Mouse (Mus musculus) limb, embryonic 11.5 days (tissue): ENCODE measurements at regions not wholly inside any gene's neighbourhood (a gene's known extent, or its start where the extent isn't known, plus 50 kb on each side); places are given as distances from the start of the nearest gene placed in this dataset.

Experiments
- ATAC-seq: fragments of 200-750 bp; cut with Nextera tagmentation; 2 replicates; pipeline ENCODE4 v1.8.0; 2017; ENCODE audit warnings: low read depth; ENCODE audit not compliant: insufficient number of reproducible peaks, low FRiP score, low TSS enrichment
- DNase-seq: peaks from one replicate; pipeline ENCODE4 v3.0.0-alpha.2; 2015; ENCODE audit warnings: low spot score
- H3K27ac ChIP-seq: fragments of 300-500 bp; sonication (generic); replicated peaks from 2 replicates; pipeline ENCODE4 v1.5.1; 2014; ENCODE audit warnings: low read depth, mild to moderate bottlenecking, low read length
- H3K27me3 ChIP-seq: fragments of 300-500 bp; sonication (generic); 2 replicates; pipeline ENCODE4 v1.6.1; 2014; ENCODE audit warnings: mild to moderate bottlenecking, low read length, mixed read lengths; ENCODE audit not compliant: control insufficient read depth, insufficient read depth
- H3K36me3 ChIP-seq: fragments of 300-500 bp; sonication (generic); 2 replicates; pipeline ENCODE4 v1.6.1; 2014; ENCODE audit warnings: mild to moderate bottlenecking, low read length, moderate library complexity, mixed read lengths; ENCODE audit not compliant: control insufficient read depth, insufficient read depth
- H3K4me1 ChIP-seq: fragments of 300-500 bp; sonication (generic); 2 replicates; pipeline ENCODE4 v1.6.1; 2014; ENCODE audit warnings: low read length, mixed read lengths; ENCODE audit not compliant: control insufficient read depth, insufficient read depth
- H3K4me2 ChIP-seq: fragments of 300-500 bp; sonication (generic); 2 replicates; pipeline ENCODE4 v1.6.1; 2014; ENCODE audit warnings: low read depth, mild to moderate bottlenecking, moderate library complexity; ENCODE audit not compliant: severe bottlenecking
- H3K4me3 ChIP-seq: fragments of 300-500 bp; sonication (generic); 2 replicates; pipeline ENCODE4 v1.5.1; 2014; ENCODE audit warnings: low read depth, low read length
- H3K9ac ChIP-seq: fragments of 300-500 bp; sonication (generic); 2 replicates; pipeline ENCODE4 v1.6.1; 2014; ENCODE audit warnings: mild to moderate bottlenecking, low read length
- H3K9me3 ChIP-seq: fragments of 300-500 bp; sonication (generic); 2 replicates; pipeline ENCODE4 v1.6.1; 2016; ENCODE audit warnings: low read length; ENCODE audit not compliant: control insufficient read depth
- WGBS: fragments of 180-500 bp; shearing (Covaris S2); extraction: QIAGEN DNeasy Blood & Tissue Kit; methylation state at CpG from one replicate; pipeline ENCODE4 v1.1.7; 2014; 5-methylcytosine and 5-hydroxymethylcytosine counted together

DNA sequence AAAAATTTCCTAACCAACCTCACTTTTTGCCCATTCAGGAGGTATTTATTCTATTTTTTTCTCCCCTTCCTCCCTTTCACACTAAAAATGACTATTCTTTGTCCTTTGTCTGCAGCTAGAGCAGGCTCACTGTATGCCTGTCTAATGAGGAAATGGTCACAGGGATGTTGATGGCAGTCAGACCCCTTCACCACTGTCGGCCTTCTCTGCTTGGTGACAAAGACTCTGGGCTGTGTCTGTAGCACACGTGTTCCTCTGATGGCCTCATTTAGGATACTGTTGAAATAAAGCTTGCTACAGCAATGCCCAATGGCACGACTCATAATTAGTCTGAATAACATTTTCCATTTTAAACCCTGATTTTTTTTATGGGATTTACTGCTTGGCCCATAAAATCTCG is 178.6 kb upstream of the Prickle1 start:
- Histone ChIP-seq H3K36me3 (no peaks in the 10 kb centered on the region), H3K9ac (no peak overlapping the region), H3K27me3 (no peaks in the 10 kb centered on the region), H3K27ac (no peak overlapping the region), H3K9me3 (no peaks in the 10 kb centered on the region), H3K4me3 (no peak overlapping the region), H3K4me2 (no peak overlapping the region), H3K4me1 (peaks cover 3% of the 10 kb centered on the region; the same call in 1 of the 2 replicates)
- DNase-seq (no peak), ATAC-seq (no peak)
- WGBS, result 62% methylated on average over 4 of the region's 4 CpGs

GRCm38 (mm10) chr15:93766981-93767380 is 171.3 kb upstream of the Prickle1 start:
- Histone ChIP-seq H3K36me3 (no peaks in the 10 kb centered on the region), H3K4me3 (no peak overlapping the region), H3K4me2 (no peak overlapping the region), H3K27ac (no peak overlapping the region), H3K27me3 (no peaks in the 10 kb centered on the region), H3K9me3 (no peaks in the 10 kb centered on the region), H3K4me1 (peaks cover 4% of the 10 kb centered on the region; the same call in 1 of the 2 replicates), H3K9ac (no peak overlapping the region)
- DNase-seq, result no peak
- no peak for ATAC-seq
- 76% methylated on average over 3 of the region's 3 CpGs for WGBS

DNA sequence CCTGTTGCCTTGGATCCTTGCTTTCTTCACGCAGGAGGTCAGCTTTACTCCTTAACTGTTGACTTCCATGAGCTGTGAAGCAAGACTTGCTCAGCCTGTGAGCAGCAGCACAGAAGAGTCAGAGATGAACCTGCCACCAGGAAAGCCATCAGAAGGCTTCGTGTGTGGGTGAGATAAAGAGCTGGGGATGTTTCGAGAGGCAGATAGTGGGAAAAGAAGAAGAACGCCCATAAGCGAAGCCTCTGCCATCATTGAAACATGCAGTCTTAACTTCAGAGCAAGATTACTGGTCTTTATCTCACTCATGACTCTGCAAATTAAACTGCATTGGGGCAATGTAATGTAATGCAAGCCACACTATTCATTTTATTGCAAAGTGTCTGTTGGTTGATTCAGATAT is 167.4 kb upstream of the Prickle1 start:
- no peaks in the 10 kb centered on the region for H3K9me3 ChIP-seq
- H3K27ac ChIP-seq, result no peak overlapping the region
- H3K4me2 ChIP-seq, result no peak overlapping the region
- DNase-seq, result no peak
- H3K4me3 ChIP-seq, result no peak overlapping the region
- ATAC-seq, result no peak
- no peaks in the 10 kb centered on the region for H3K36me3 ChIP-seq
- no peak overlapping the region for H3K9ac ChIP-seq
- H3K4me1 ChIP-seq, result 0 out of 2 replicates have a peak, but pooled peaks cover 4% of the 10 kb centered on the region
- H3K27me3 ChIP-seq, result no peaks in the 10 kb centered on the region
- WGBS, result 86% methylated on average over 5 of the region's 5 CpGs

GRCm38 (mm10) chr15:93758204-93758836 is 162.6 kb upstream of the Prickle1 start:
- Histone ChIP-seq H3K9ac (no peak overlapping the region), H3K4me2 (no peak overlapping the region), H3K4me3 (no peak overlapping the region), H3K36me3 (no peaks in the 10 kb centered on the region), H3K27ac (no peak overlapping the region), H3K9me3 (no peaks in the 10 kb centered on the region), H3K27me3 (no peaks in the 10 kb centered on the region), H3K4me1 (no peaks in the 10 kb centered on the region)
- DNase-seq (no peak), ATAC-seq (no peak)
- 89% methylated on average over 8 of the region's 8 CpGs for WGBS

- ATAC-seq (no peak), DNase-seq (no peak)
- Histone ChIP-seq H3K4me3 (no peak overlapping the region), H3K9me3 (no peaks in the 10 kb centered on the region), H3K9ac (no peak overlapping the region), H3K27ac (no peak overlapping the region), H3K4me1 (no peaks in the 10 kb centered on the region), H3K36me3 (no peaks in the 10 kb centered on the region), H3K4me2 (no peak overlapping the region), H3K27me3 (no peaks in the 10 kb centered on the region)
- 80% methylated on average over 5 of the region's 5 CpGs for WGBS
Measured at GRCm38 (mm10) chr15:93755989-93756388, 160.3 kb upstream of the Prickle1 start.

GRCm38 (mm10) chr15:93751817-93752216 is 156.1 kb upstream of the Prickle1 start:
- Histone ChIP-seq H3K4me1 (no peaks in the 10 kb centered on the region), H3K36me3 (no peaks in the 10 kb centered on the region), H3K9ac (no peak overlapping the region), H3K4me2 (no peak overlapping the region), H3K27me3 (no peaks in the 10 kb centered on the region), H3K9me3 (peaks cover 3% of the 10 kb centered on the region; the same call in 1 of the 2 replicates), H3K27ac (no peak overlapping the region), H3K4me3 (no peak overlapping the region)
- ATAC-seq (no peak), DNase-seq (no peak)
- 90% methylated on average over 14 of the region's 14 CpGs for WGBS

DNA sequence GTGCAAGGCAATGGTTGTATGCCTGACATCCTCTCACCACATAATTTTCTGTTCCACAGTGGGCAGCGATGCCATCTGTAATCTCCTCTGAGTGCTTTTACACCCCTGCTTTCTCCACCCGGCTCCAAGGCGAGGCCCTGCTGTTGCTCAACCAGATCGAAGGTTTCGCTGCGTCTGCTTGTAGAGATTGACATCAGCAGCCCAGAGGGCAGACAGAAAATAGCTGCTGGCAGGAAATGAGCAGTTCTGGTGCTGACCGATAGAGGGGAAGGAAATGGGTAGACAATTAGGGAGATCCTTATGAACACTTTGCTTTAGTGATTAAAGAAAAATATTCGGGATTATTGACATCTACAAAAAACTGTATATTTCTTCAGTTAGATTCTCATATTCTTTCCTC is 155.3 kb upstream of the Prickle1 start:
- H3K36me3 ChIP-seq, result no peaks in the 10 kb centered on the region
- H3K4me1 ChIP-seq, result no peaks in the 10 kb centered on the region
- H3K9ac ChIP-seq, result no peak overlapping the region
- WGBS, result 21% methylated on average over 8 of the region's 8 CpGs
- ATAC-seq (no peak), DNase-seq (no peak)
- no peaks in the 10 kb centered on the region for H3K27me3 ChIP-seq
- no peak overlapping the region for H3K27ac ChIP-seq
- peaks cover 3% of the 10 kb centered on the region; the same call in 1 of the 2 replicates for H3K9me3 ChIP-seq
- no peak overlapping the region for H3K4me3 ChIP-seq
- no peak overlapping the region for H3K4me2 ChIP-seq

DNA sequence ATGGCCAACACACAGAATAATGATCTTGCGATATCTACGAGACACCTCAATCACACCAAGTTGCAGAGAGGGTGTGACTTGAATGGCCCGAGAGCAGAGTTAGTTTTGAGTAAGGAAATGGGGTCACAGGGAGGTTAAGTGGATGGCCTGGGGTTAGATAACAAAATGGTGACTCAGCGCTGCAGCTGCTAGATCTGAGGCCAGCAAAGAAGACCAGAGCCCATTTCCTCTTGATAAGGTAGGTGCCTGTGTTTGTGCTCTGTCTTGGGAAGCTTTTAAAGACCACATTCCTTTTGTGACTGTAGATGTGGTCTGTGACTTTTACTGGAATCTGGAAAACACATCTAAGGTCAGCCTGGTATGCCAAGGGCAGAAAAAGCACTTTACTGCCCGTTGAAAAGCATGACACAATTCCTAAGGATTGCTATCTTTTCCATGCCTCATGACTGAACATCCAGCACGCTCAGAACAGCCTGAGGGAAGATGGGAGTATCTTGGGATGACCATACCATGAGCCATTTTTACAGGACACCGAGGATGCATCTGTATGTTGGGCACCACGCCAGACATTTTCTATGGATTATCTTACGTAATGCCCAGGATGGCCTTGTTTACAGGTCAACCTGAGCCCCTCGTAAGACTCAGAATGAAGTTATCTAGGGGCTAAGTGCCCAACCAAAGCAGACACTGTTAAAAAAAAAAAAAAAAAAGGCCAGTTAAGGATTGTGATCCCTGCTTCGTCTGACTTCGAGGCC is 148.7 kb upstream of the Prickle1 start:
- Histone ChIP-seq H3K36me3 (no peaks in the 10 kb centered on the region), H3K4me3 (no peak overlapping the region), H3K9ac (no peak overlapping the region), H3K27me3 (no peaks in the 10 kb centered on the region), H3K27ac (no peak overlapping the region), H3K4me2 (no peak overlapping the region), H3K9me3 (peaks cover 3% of the 10 kb centered on the region; the same call in 1 of the 2 replicates), H3K4me1 (no peaks in the 10 kb centered on the region)
- 36% methylated on average over 12 of the region's 12 CpGs for WGBS
- ATAC-seq (no peak), DNase-seq (no peak)
